In genomic region chr9:22419877-22420276, GRCm38 (mm10) we compare ENCODE assay signal across 38 mouse cellular contexts. TPM values are rescaled to one million over a fixed set of nuclear protein-coding genes. Genes with fewer than 3 reads are reported as not detected.
"Had no signal": no experiment of that assay in that cellular context is flagged by ENCODE, and none has a peak within 500 bp of the region (broad histone marks: within the 10 kb centered on the region; RNA-seq: fewer than 3 reads in every experiment).

No protein-coding gene starts in this region.

- DNase-seq: forebrain, postnatal 0 days; gastrocnemius, postnatal 10 days; gastrocnemius, postnatal 25 days; heart, postnatal 36 days; kidney, adult 11 months; kidney, postnatal 10 days; layer of hippocampus, adult 9-11 months; layer of hippocampus, postnatal 36 days had no signal

- H3K9ac ChIP-seq: forebrain, postnatal 0 days; heart, embryonic 13.5 days; heart, embryonic 15.5 days; hindbrain, embryonic 12.5 days; hindbrain, embryonic 14.5 days; limb, embryonic 13.5 days; limb, embryonic 15.5 days; liver, embryonic 12.5 days had no signal

- H3K9me3 ChIP-seq: heart, embryonic 13.5 days; heart, embryonic 15.5 days; hindbrain, embryonic 12.5 days; limb, embryonic 13.5 days; limb, embryonic 15.5 days; liver, embryonic 12.5 days had no signal

- H3K4me3 ChIP-seq: heart, embryonic 13.5 days; heart, embryonic 15.5 days; hindbrain, embryonic 12.5 days; limb, embryonic 13.5 days; limb, embryonic 15.5 days; liver, embryonic 12.5 days had no signal

- H3K27ac ChIP-seq: heart, embryonic 13.5 days; heart, embryonic 15.5 days; hindbrain, embryonic 12.5 days; hindbrain, embryonic 14.5 days; limb, embryonic 13.5 days; limb, embryonic 15.5 days; liver, embryonic 12.5 days had no signal

- H3K4me1 ChIP-seq: hindbrain, embryonic 12.5 days; limb, embryonic 13.5 days; limb, embryonic 15.5 days had no signal

- ATAC-seq: forebrain, postnatal 0 days; hindbrain, embryonic 16.5 days; intestine, embryonic 16.5 days; liver, embryonic 12.5 days had no signal

- H3K4me2 ChIP-seq: heart, embryonic 11.5 days; heart, embryonic 13.5 days; heart, embryonic 15.5 days; hindbrain, embryonic 12.5 days; hindbrain, embryonic 14.5 days; limb, embryonic 13.5 days; limb, embryonic 15.5 days; liver, embryonic 12.5 days had no signal

- H3K27me3 ChIP-seq: heart, embryonic 13.5 days; heart, embryonic 15.5 days; hindbrain, embryonic 12.5 days; limb, embryonic 13.5 days; limb, embryonic 15.5 days; liver, embryonic 12.5 days had no signal

- H3K36me3 ChIP-seq: heart, embryonic 13.5 days; heart, embryonic 15.5 days; hindbrain, embryonic 12.5 days; limb, embryonic 13.5 days; limb, embryonic 15.5 days; liver, embryonic 12.5 days had no signal

RNA-seq across cellular contexts. Expression of gene Gm17545, which starts 34.2 kb away (rescaled TPM):
- total RNA-seq: forebrain, postnatal 0 days; gastrocnemius, adult 18-20 months; gastrocnemius, postnatal 10 days; gastrocnemius, postnatal 25 days; gastrocnemius, postnatal 4 days; granulocyte monocyte progenitor cell, adult 5-6 weeks; heart, adult 18-20 months; heart, postnatal 14 days; heart, postnatal 36 days; hematopoietic stem cell, adult 5-6 weeks; layer of hippocampus, adult 18-20 months; layer of hippocampus, adult 8-10 months; layer of hippocampus, postnatal 14 days; layer of hippocampus, postnatal 36 days; left cerebral cortex, adult 18-20 months; left cerebral cortex, adult 8-10 months; left cerebral cortex, postnatal 10 days; left cerebral cortex, postnatal 25 days; left cerebral cortex, postnatal 4 days had no signal
- polyA plus RNA-seq: forebrain, postnatal 0 days; heart, embryonic 11.5 days; heart, embryonic 13.5 days; heart, embryonic 15.5 days; heart, postnatal 0 days; hindbrain, embryonic 12.5 days; hindbrain, embryonic 14.5 days; hindbrain, embryonic 16.5 days; intestine, embryonic 14.5 days; intestine, embryonic 16.5 days; kidney, adult 2 months; kidney, embryonic 16.5 days; large intestine, adult 2 months; limb, embryonic 11.5 days; limb, embryonic 13.5 days; limb, embryonic 15.5 days; liver, embryonic 12.5 days had no signal
